ENCODE assay signal across 13 mouse cellular contexts in the genomic region with DNA sequence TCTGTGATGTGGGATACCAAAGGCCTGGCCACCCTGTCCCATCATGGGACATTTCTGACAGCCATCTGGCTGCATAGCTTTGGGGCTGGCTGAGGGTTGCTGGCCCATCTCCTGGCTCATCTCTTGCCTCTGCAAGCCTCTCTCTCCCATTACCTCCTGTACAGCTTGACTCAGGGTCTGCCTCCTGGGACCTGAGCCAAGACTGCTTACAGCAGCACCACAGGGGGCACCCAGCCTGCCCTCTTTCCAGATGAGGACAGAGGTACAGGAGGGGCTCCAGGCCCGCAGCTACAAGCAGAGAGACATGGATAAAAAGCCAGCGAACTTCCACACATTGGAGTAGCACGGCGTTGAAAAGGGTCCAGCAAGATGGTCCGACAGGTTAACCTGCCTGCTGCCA. TPM values are rescaled to one million over a fixed set of nuclear protein-coding genes. Genes with fewer than 3 reads are reported as not detected.
A peak's percentile ranks its signal among the peaks of the same experiment; 100 is the strongest.
DNase-seq lines count a peak whose midpoint lies in the region; ATAC-seq lines count a peak whose summit lies in the region.
"Had no signal": no experiment of that assay in that cellular context is flagged by ENCODE, and none has a peak within 500 bp of the region (broad histone marks: within the 10 kb centered on the region; RNA-seq: fewer than 3 reads in every experiment).

No protein-coding gene starts in this region.

- H3K36me3 ChIP-seq in hindbrain, embryonic 13.5 days, result peaks cover 30% of the 10 kb centered on the region
- peaks cover 28% of the 10 kb centered on the region for H3K36me3 ChIP-seq in hindbrain, embryonic 12.5 days
- peaks cover 28% of the 10 kb centered on the region for H3K36me3 ChIP-seq in neural tube, embryonic 12.5 days
- H3K36me3 ChIP-seq in embryonic facial prominence, embryonic 10.5 days (replicated peaks), result peaks cover 33% of the 10 kb centered on the region
- peaks cover 19% of the 10 kb centered on the region for H3K36me3 ChIP-seq in hindbrain, embryonic 16.5 days (ENCODE audit: control insufficient read depth, insufficient read depth, low read length)

- no peak overlapping the region for H3K27ac ChIP-seq in hindbrain, embryonic 13.5 days
- H3K27ac ChIP-seq in hindbrain, embryonic 12.5 days, result no peak overlapping the region
- H3K27ac ChIP-seq in neural tube, embryonic 12.5 days, result no peak overlapping the region
- H3K27ac ChIP-seq in embryonic facial prominence, embryonic 10.5 days (replicated peaks), result 0 out of 2 replicates have a peak overlapping the region, but pooled peaks have one; percentile 15
- no peak overlapping the region; the same call in 1 of the 2 replicates for H3K27ac ChIP-seq in hindbrain, embryonic 16.5 days (ENCODE audit: low read depth, low read length)
- H3K27ac ChIP-seq: heart, adult 2 months; heart, embryonic 15.5 days; limb, embryonic 15.5 days had no signal

- H3K27me3 ChIP-seq in hindbrain, embryonic 13.5 days, result no peaks in the 10 kb centered on the region
- no peaks in the 10 kb centered on the region; the same call in 1 of the 2 replicates for H3K27me3 ChIP-seq in hindbrain, embryonic 12.5 days
- no peaks in the 10 kb centered on the region for H3K27me3 ChIP-seq in neural tube, embryonic 12.5 days (replicated peaks)
- H3K27me3 ChIP-seq in embryonic facial prominence, embryonic 10.5 days (replicated peaks; ENCODE audit: low read depth, poor library complexity, severe bottlenecking), result no peaks in the 10 kb centered on the region
- H3K27me3 ChIP-seq in hindbrain, embryonic 16.5 days (replicated peaks; ENCODE audit: control insufficient read depth, insufficient read depth, low read length), result no peaks in the 10 kb centered on the region
- H3K27me3 ChIP-seq: heart, embryonic 15.5 days; limb, embryonic 15.5 days had no signal

- peak overlapping the region; percentile 29; the same call in 1 of the 2 replicates for H3K9ac ChIP-seq in hindbrain, embryonic 13.5 days
- no peak overlapping the region for H3K9ac ChIP-seq in hindbrain, embryonic 12.5 days
- no peak overlapping the region for H3K9ac ChIP-seq in neural tube, embryonic 12.5 days
- H3K9ac ChIP-seq in hindbrain, embryonic 16.5 days (ENCODE audit: low read depth, low read length), result no peak overlapping the region
- H3K9ac ChIP-seq: heart, embryonic 15.5 days; limb, embryonic 15.5 days; liver, postnatal 0 days had no signal

- 75% methylated on average over 5 of the region's 5 CpGs for WGBS in hindbrain, embryonic 13.5 days
- 67% methylated on average over 5 of the region's 5 CpGs for WGBS in hindbrain, embryonic 12.5 days
- 86% methylated on average over 5 of the region's 5 CpGs for WGBS in neural tube, embryonic 12.5 days
- 83% methylated on average over 5 of the region's 5 CpGs for WGBS in embryonic facial prominence, embryonic 10.5 days
- 65% methylated on average over 5 of the region's 5 CpGs for WGBS in hindbrain, embryonic 16.5 days

- H3K4me2 ChIP-seq in hindbrain, embryonic 13.5 days, result no peak overlapping the region
- no peak overlapping the region for H3K4me2 ChIP-seq in hindbrain, embryonic 12.5 days (replicated peaks)
- no peak overlapping the region for H3K4me2 ChIP-seq in neural tube, embryonic 12.5 days (replicated peaks)
- no peak overlapping the region for H3K4me2 ChIP-seq in hindbrain, embryonic 16.5 days (ENCODE audit: low read length)
- H3K4me2 ChIP-seq: heart, embryonic 15.5 days; limb, embryonic 15.5 days had no signal

- H3K9me3 ChIP-seq in hindbrain, embryonic 13.5 days, result no peaks in the 10 kb centered on the region
- no peaks in the 10 kb centered on the region for H3K9me3 ChIP-seq in hindbrain, embryonic 12.5 days (replicated peaks)
- H3K9me3 ChIP-seq in neural tube, embryonic 12.5 days, result no peaks in the 10 kb centered on the region
- H3K9me3 ChIP-seq in embryonic facial prominence, embryonic 10.5 days, result no peaks in the 10 kb centered on the region
- H3K9me3 ChIP-seq in hindbrain, embryonic 16.5 days (ENCODE audit: control insufficient read depth, low read length), result no peaks in the 10 kb centered on the region
- H3K9me3 ChIP-seq: heart, embryonic 15.5 days; limb, embryonic 15.5 days had no signal

- H3K4me3 ChIP-seq in hindbrain, embryonic 13.5 days, result no peak overlapping the region
- H3K4me3 ChIP-seq in hindbrain, embryonic 12.5 days, result no peak overlapping the region
- no peak overlapping the region for H3K4me3 ChIP-seq in neural tube, embryonic 12.5 days
- no peak overlapping the region for H3K4me3 ChIP-seq in embryonic facial prominence, embryonic 10.5 days
- H3K4me3 ChIP-seq in hindbrain, embryonic 16.5 days (ENCODE audit: low read length), result no peak overlapping the region
- H3K4me3 ChIP-seq: heart, adult 2 months; heart, embryonic 15.5 days; limb, embryonic 15.5 days had no signal

- no peak for DNase-seq in neural tube, embryonic 10.5 days (ENCODE audit: extremely low spot score, low spot score)
- DNase-seq in embryonic facial prominence, embryonic 10.5 days (ENCODE audit: low spot score), result no peak
- no peak for DNase-seq in kidney, adult 9 months
- DNase-seq: kidney, adult 11 months; right cerebral cortex, postnatal 25 days had no signal

- H3K4me1 ChIP-seq in hindbrain, embryonic 13.5 days (replicated peaks), result peaks cover 19% of the 10 kb centered on the region
- H3K4me1 ChIP-seq in hindbrain, embryonic 12.5 days, result peaks cover 13% of the 10 kb centered on the region
- H3K4me1 ChIP-seq in neural tube, embryonic 12.5 days, result peaks cover 6% of the 10 kb centered on the region
- H3K4me1 ChIP-seq in embryonic facial prominence, embryonic 10.5 days, result peaks cover 34% of the 10 kb centered on the region
- peaks cover 9% of the 10 kb centered on the region; the same call in 1 of the 2 replicates for H3K4me1 ChIP-seq in hindbrain, embryonic 16.5 days (ENCODE audit: control insufficient read depth, insufficient read depth, low read depth, low read length)

- peak; percentile 12; the same call in 1 of the 2 replicates for ATAC-seq in hindbrain, embryonic 13.5 days (ENCODE audit: low FRiP score)
- ATAC-seq in hindbrain, embryonic 12.5 days (ENCODE audit: low FRiP score), result no peak
- ATAC-seq in neural tube, embryonic 12.5 days (ENCODE audit: low FRiP score, low read depth), result 0 out of 2 replicates have a peak, but pooled peaks have one; percentile 22
- peak; percentile 26; the same call in 1 of the 2 replicates for ATAC-seq in hindbrain, embryonic 16.5 days

RNA-seq across cellular contexts. Expression of gene Trp53rka, which starts 6.7 kb away (rescaled TPM):
- polyA plus RNA-seq in hindbrain, embryonic 13.5 days (2015; fragmentation: Nextera tagmentation; extraction: Ambion mirVana), result 43.0 and 45.4 TPM in 2 replicates
- 51.3 and 52.3 TPM in 2 replicates for polyA plus RNA-seq in hindbrain, embryonic 12.5 days (2016; fragmentation: Nextera tagmentation; extraction: Ambion mirVana)
- polyA plus RNA-seq in neural tube, embryonic 12.5 days (2016; fragmentation: Nextera tagmentation; extraction: Ambion mirVana), result 47.5 and 48.4 TPM in 2 replicates
- polyA plus RNA-seq in embryonic facial prominence, embryonic 10.5 days (2016; fragmentation: Nextera tagmentation; extraction: Ambion mirVana), result 57.1 and 59.5 TPM in 2 replicates
- 40.6 and 42.6 TPM in 2 replicates for polyA plus RNA-seq in hindbrain, embryonic 16.5 days (2015; fragmentation: Nextera tagmentation; extraction: Ambion mirVana)

RNA-seq across cellular contexts. Expression of gene Slc13a3, which starts 13.4 kb away (rescaled TPM):
- polyA plus RNA-seq in hindbrain, embryonic 13.5 days (2015; fragmentation: Nextera tagmentation; extraction: Ambion mirVana), result 2.2 and 2.6 TPM in 2 replicates
- 0.55 and 1.2 TPM in 2 replicates for polyA plus RNA-seq in hindbrain, embryonic 12.5 days (2016; fragmentation: Nextera tagmentation; extraction: Ambion mirVana)
- 0.27 and 0.55 TPM in 2 replicates for polyA plus RNA-seq in neural tube, embryonic 12.5 days (2016; fragmentation: Nextera tagmentation; extraction: Ambion mirVana)
- 0.40 and 0.44 TPM in 2 replicates for polyA plus RNA-seq in embryonic facial prominence, embryonic 10.5 days (2016; fragmentation: Nextera tagmentation; extraction: Ambion mirVana)
- polyA plus RNA-seq in hindbrain, embryonic 16.5 days (2015; fragmentation: Nextera tagmentation; extraction: Ambion mirVana), result 11.7 and 13.1 TPM in 2 replicates

RNA-seq across cellular contexts. Expression of gene Slc2a10, which starts 17.2 kb away (rescaled TPM):
- polyA plus RNA-seq in hindbrain, embryonic 13.5 days (2015; fragmentation: Nextera tagmentation; extraction: Ambion mirVana), result 2.8 and 3.1 TPM in 2 replicates
- 6.9 and 7.1 TPM in 2 replicates for polyA plus RNA-seq in hindbrain, embryonic 12.5 days (2016; fragmentation: Nextera tagmentation; extraction: Ambion mirVana)
- polyA plus RNA-seq in neural tube, embryonic 12.5 days (2016; fragmentation: Nextera tagmentation; extraction: Ambion mirVana), result 4.7 and 5.3 TPM in 2 replicates
- polyA plus RNA-seq in embryonic facial prominence, embryonic 10.5 days (2016; fragmentation: Nextera tagmentation; extraction: Ambion mirVana), result 3.9 and 5.5 TPM in 2 replicates
- polyA plus RNA-seq in hindbrain, embryonic 16.5 days (2015; fragmentation: Nextera tagmentation; extraction: Ambion mirVana), result 3.0 and 3.3 TPM in 2 replicates
